Mouse (Mus musculus) liver, adult 2 months (tissue): Measurements from ENCODE around the gene Cntn1. TPM values are rescaled to one million over a fixed set of nuclear protein-coding genes. Genes with fewer than 3 reads are reported as not detected.

Experiments used
- DNase-seq: peaks from one replicate; pipeline ENCODE4 v3.0.0-alpha.2; 2011; ENCODE audit warnings: low read depth, low spot score; ENCODE audit errors: extremely low read depth
- H3K27ac ChIP-seq: fragments of 200-500 bp; replicated peaks from 2 replicates; pipeline ENCODE4 v1.5.1; 2012; ENCODE audit warnings: low read depth, mild to moderate bottlenecking, control low read depth, inconsistent platforms, low read length; ENCODE audit not compliant: insufficient read depth
- H3K27me3 ChIP-seq: fragments of 200-500 bp; 2 replicates; pipeline ENCODE4 v1.6.1; 2012; ENCODE audit warnings: mild to moderate bottlenecking, moderate library complexity, low read length, inconsistent platforms; ENCODE audit not compliant: control insufficient read depth, insufficient read depth
- H3K36me3 ChIP-seq: fragments of 200-500 bp; 2 replicates; pipeline ENCODE4 v1.6.1; 2012; ENCODE audit warnings: low read length, inconsistent platforms; ENCODE audit not compliant: control insufficient read depth, insufficient read depth
- H3K4me1 ChIP-seq: fragments of 200-500 bp; 2 replicates; pipeline ENCODE4 v1.6.1; 2011; ENCODE audit warnings: low read length; ENCODE audit not compliant: control insufficient read depth, insufficient read depth
- H3K4me3 ChIP-seq: fragments of 200-500 bp; 2 replicates; pipeline ENCODE4 v1.5.1; 2011; ENCODE audit warnings: low read depth, mild to moderate bottlenecking, control low read depth, low read length, moderate library complexity; ENCODE audit not compliant: insufficient read depth
- H3K79me2 ChIP-seq: fragments of 200-500 bp; 2 replicates; pipeline ENCODE4 v1.6.1; 2012; ENCODE audit warnings: inconsistent platforms, mild to moderate bottlenecking, low read length, moderate library complexity; ENCODE audit not compliant: control insufficient read depth, insufficient read depth
- H3K9ac ChIP-seq: fragments of 200-500 bp; 2 replicates; pipeline ENCODE4 v1.6.1; 2012; ENCODE audit warnings: low read depth, mild to moderate bottlenecking, control low read depth, inconsistent platforms, low read length
- CTCF ChIP-seq: fragments of 200-500 bp; IDR thresholded peaks from 2 replicates; pipeline ENCODE4 v1.5.1; 2011; ENCODE audit warnings: low read depth, low read length, control low read depth
- POLR2A ChIP-seq: fragments of 200-500 bp; IDR thresholded peaks from 2 replicates; pipeline ENCODE4 v1.6.1; 2011; ENCODE audit warnings: low read length, control low read depth; ENCODE audit not compliant: insufficient read depth; ENCODE audit errors: extremely low read depth
- WGBS: fragments of 180-500 bp; shearing (Covaris S2); methylation state at CpG from one replicate; pipeline ENCODE4 v1.1.7; 2018; 5-methylcytosine and 5-hydroxymethylcytosine counted together
- polyA plus RNA-seq: library from polyadenylated mRNA; depleted of rRNA; stranded (reverse); fragments of >200 nt; gene quantifications from 2 replicates; pipeline ENCODE4 v1.2.3, GENCODE M21; 2012
- total RNA-seq: library from RNA; depleted of rRNA; stranded (reverse); fragments of >200 nt; gene quantifications from 2 replicates; pipeline ENCODE4 v1.2.3, GENCODE M21; 2014

Cntn1 gene
- total and polyA plus RNA-seq, 2 experiments: not detected

GRCm38 (mm10) chr15:92280966-92281365 is 230.0 kb downstream of the Cntn1 start:
- 77% methylated on average over 6 of the region's 6 CpGs for WGBS
- DNase-seq: no peak
- Histone ChIP-seq H3K79me2 (no peaks in the 10 kb centered on the region), H3K36me3 (no peaks in the 10 kb centered on the region), H3K4me1 (no peaks in the 10 kb centered on the region), H3K4me3 (no peak overlapping the region), H3K27ac (no peak overlapping the region), H3K9ac (no peak overlapping the region), H3K27me3 (no peaks in the 10 kb centered on the region)
- TF ChIP-seq POLR2A: no peak
- no peak for TF ChIP-seq CTCF

- Histone ChIP-seq H3K36me3 (no peaks in the 10 kb centered on the region), H3K27ac (no peak overlapping the region), H3K9ac (no peak overlapping the region), H3K27me3 (no peaks in the 10 kb centered on the region), H3K4me1 (no peaks in the 10 kb centered on the region), H3K79me2 (no peaks in the 10 kb centered on the region), H3K4me3 (no peak overlapping the region)
- no peak for DNase-seq
- TF ChIP-seq CTCF (no peak), POLR2A (no peak)
- WGBS: 73% methylated on average over 4 of the region's 4 CpGs
Observed at GRCm38 (mm10) chr15:92287616-92288015, 236.7 kb downstream of the Cntn1 start.

GRCm38 (mm10) chr15:92296479-92296878 is 245.5 kb downstream of the Cntn1 start:
- Histone ChIP-seq H3K4me3 (no peak overlapping the region), H3K4me1 (no peaks in the 10 kb centered on the region), H3K27ac (no peak overlapping the region), H3K79me2 (no peaks in the 10 kb centered on the region), H3K27me3 (no peaks in the 10 kb centered on the region), H3K36me3 (no peaks in the 10 kb centered on the region), H3K9ac (no peak overlapping the region)
- no peak for DNase-seq
- 77% methylated on average over 3 of the region's 3 CpGs for WGBS
- TF ChIP-seq CTCF (no peak), POLR2A (no peak)

- DNase-seq: no peak
- TF ChIP-seq POLR2A (no peak), CTCF (no peak)
- no peak overlapping the region for H3K9ac ChIP-seq
- H3K4me1 ChIP-seq: no peaks in the 10 kb centered on the region
- 81% methylated on average over 6 of the region's 6 CpGs for WGBS
- no peak overlapping the region for H3K27ac ChIP-seq
- no peaks in the 10 kb centered on the region for H3K79me2 ChIP-seq
- no peaks in the 10 kb centered on the region for H3K27me3 ChIP-seq
- H3K4me3 ChIP-seq: no peak overlapping the region
- H3K36me3 ChIP-seq: no peaks in the 10 kb centered on the region
Observed at GRCm38 (mm10) chr15:92302796-92303195, 251.8 kb downstream of the Cntn1 start.

GRCm38 (mm10) chr15:92304221-92304620 is 253.3 kb downstream of the Cntn1 start:
- Histone ChIP-seq H3K27me3 (no peaks in the 10 kb centered on the region), H3K27ac (no peak overlapping the region), H3K4me1 (no peaks in the 10 kb centered on the region), H3K36me3 (no peaks in the 10 kb centered on the region), H3K9ac (no peak overlapping the region), H3K4me3 (no peak overlapping the region), H3K79me2 (no peaks in the 10 kb centered on the region)
- WGBS: 84% methylated on average over 5 of the region's 5 CpGs
- TF ChIP-seq POLR2A: no peak
- TF ChIP-seq CTCF: no peak
- no peak for DNase-seq

DNA sequence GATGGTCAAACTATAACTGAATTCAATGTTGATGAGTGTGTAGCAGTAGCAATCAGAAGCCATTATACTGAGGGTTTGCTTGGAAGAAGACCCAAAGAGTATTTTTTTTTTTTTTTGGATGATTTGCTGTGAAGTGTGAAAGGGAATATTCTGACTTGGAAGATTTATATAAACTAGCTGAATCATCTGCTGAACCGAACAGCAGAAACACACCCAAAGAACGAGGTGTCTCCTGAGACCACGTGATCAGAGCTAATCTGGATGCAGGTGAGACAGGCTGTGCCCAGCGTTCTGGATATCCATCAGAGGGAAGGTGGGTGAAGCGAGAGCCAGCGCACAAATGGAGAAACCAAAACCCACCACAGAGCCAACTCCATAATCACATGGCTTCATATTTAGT is 271.0 kb downstream of the Cntn1 start:
- H3K4me1 ChIP-seq: no peaks in the 10 kb centered on the region
- no peaks in the 10 kb centered on the region for H3K79me2 ChIP-seq
- 89% methylated on average over 6 of the region's 6 CpGs for WGBS
- no peaks in the 10 kb centered on the region for H3K36me3 ChIP-seq
- H3K4me3 ChIP-seq: no peak overlapping the region
- H3K27ac ChIP-seq: no peak overlapping the region
- no peak overlapping the region for H3K9ac ChIP-seq
- DNase-seq: no peak
- no peaks in the 10 kb centered on the region for H3K27me3 ChIP-seq
- TF ChIP-seq CTCF (no peak), POLR2A (no peak)
